Mouse (Mus musculus) embryonic facial prominence, embryonic 14.5 days (tissue): Measurements from ENCODE around the gene Grifin. TPM values are rescaled to one million over a fixed set of nuclear protein-coding genes. Genes with fewer than 3 reads are reported as not detected.

Experiments
- ATAC-seq: fragments of 200-750 bp; cut with Nextera tagmentation; 2 replicates; pipeline ENCODE4 v1.8.0; 2017; ENCODE audit warnings: low read depth, moderate number of reproducible peaks, moderate TSS enrichment
- DNase-seq: peaks from one replicate; pipeline ENCODE4 v3.0.0-alpha.2; 2015; ENCODE audit warnings: low spot score
- H3K27ac ChIP-seq: fragments of 300-500 bp; sonication (generic); replicated peaks from 2 replicates; pipeline ENCODE4 v1.5.1; 2014; ENCODE audit warnings: low read depth, mild to moderate bottlenecking, low read length, moderate library complexity
- H3K27me3 ChIP-seq: fragments of 300-500 bp; sonication (generic); replicated peaks from 2 replicates; pipeline ENCODE4 v1.6.1; 2014; ENCODE audit warnings: low read length; ENCODE audit not compliant: control insufficient read depth, insufficient read depth
- H3K36me3 ChIP-seq: fragments of 300-500 bp; sonication (generic); 2 replicates; pipeline ENCODE4 v1.6.1; 2014; ENCODE audit warnings: low read length, mixed read lengths; ENCODE audit not compliant: control insufficient read depth, insufficient read depth
- H3K4me1 ChIP-seq: fragments of 300-500 bp; sonication (generic); 2 replicates; pipeline ENCODE4 v1.6.1; 2014; ENCODE audit warnings: antibody characterized with exemption, low read length; ENCODE audit not compliant: control insufficient read depth, insufficient read depth
- H3K4me2 ChIP-seq: fragments of 300-500 bp; sonication (generic); 2 replicates; pipeline ENCODE4 v1.6.1; 2014; ENCODE audit warnings: low read depth, mild to moderate bottlenecking, low read length, moderate library complexity, mixed read lengths
- H3K4me3 ChIP-seq: fragments of 300-500 bp; sonication (generic); 2 replicates; pipeline ENCODE4 v1.5.1; 2014; ENCODE audit warnings: low read depth, mild to moderate bottlenecking, low read length
- H3K9ac ChIP-seq: fragments of 300-500 bp; sonication (generic); 2 replicates; pipeline ENCODE4 v1.6.1; 2014; ENCODE audit warnings: low read depth, mild to moderate bottlenecking, low read length, moderate library complexity, mixed read lengths
- H3K9me3 ChIP-seq: fragments of 300-500 bp; sonication (generic); 2 replicates; pipeline ENCODE4 v1.6.1; 2016; ENCODE audit warnings: low read length; ENCODE audit not compliant: control insufficient read depth
- WGBS: fragments of 180-500 bp; shearing (Covaris S2); extraction: QIAGEN DNeasy Blood & Tissue Kit; methylation state at CpG from one replicate; pipeline ENCODE4 v1.1.7; 2014; 5-methylcytosine and 5-hydroxymethylcytosine counted together
- polyA plus RNA-seq: library from polyadenylated mRNA; unstranded; fragments of >200 nt; fragmentation: Nextera tagmentation; extraction: Ambion mirVana; gene quantifications from 2 replicates; pipeline ENCODE4 v1.2.1, GENCODE M21; 2014

Gene Grifin
- not detected in 2 replicates for polyA plus RNA-seq

GRCm38 (mm10) chr5:140564896-140565295 is at the start of gene Grifin:
TSS of gene Grifin (minus strand) at chr5:140565071.
- no peaks in the 10 kb centered on the region for H3K9me3 ChIP-seq
- H3K4me3 ChIP-seq: no peak within 1 kb of the TSS
- ATAC-seq: no peak
- no peak within 1 kb of the TSS for H3K4me2 ChIP-seq
- H3K27me3 ChIP-seq: no peaks in the 10 kb centered on the region
- no peaks in the 10 kb centered on the region for H3K36me3 ChIP-seq
- no peak within 1 kb of the TSS for H3K27ac ChIP-seq
- DNase-seq: no peak
- 0 out of 2 replicates have a peak within 1 kb of the TSS, but pooled peaks have one; percentile 8 for H3K9ac ChIP-seq
- 78% methylated on average over 4 of the region's 4 CpGs for WGBS
- H3K4me1 ChIP-seq: peaks cover 13% of the 10 kb centered on the region; the same call in 1 of the 2 replicates

- no peak overlapping the region for H3K4me2 ChIP-seq
- no peak overlapping the region for H3K4me3 ChIP-seq
- peaks cover 24% of the 10 kb centered on the region for H3K4me1 ChIP-seq
- ATAC-seq (no peak), DNase-seq (no peak)
- 91% methylated on average over 10 of the region's 10 CpGs for WGBS
- no peak overlapping the region for H3K27ac ChIP-seq
- H3K9ac ChIP-seq: no peak overlapping the region
- no peaks in the 10 kb centered on the region for H3K9me3 ChIP-seq
- peaks cover 18% of the 10 kb centered on the region for H3K27me3 ChIP-seq
- peaks cover 21% of the 10 kb centered on the region for H3K36me3 ChIP-seq
Measured at GRCm38 (mm10) chr5:140614141-140614540, 49.3 kb upstream of the Grifin start.

- ATAC-seq (no peak), DNase-seq (no peak)
- peaks cover 25% of the 10 kb centered on the region for H3K27me3 ChIP-seq
- peak overlapping the region; percentile 79 for H3K4me2 ChIP-seq
- WGBS: 50% methylated on average over 16 of the region's 18 CpGs
- peak overlapping the region; percentile 64 for H3K4me3 ChIP-seq
- peaks cover 21% of the 10 kb centered on the region for H3K36me3 ChIP-seq
- no peaks in the 10 kb centered on the region for H3K9me3 ChIP-seq
- 0 out of 2 replicates have a peak overlapping the region, but pooled peaks have one; percentile 88 for H3K27ac ChIP-seq
- H3K9ac ChIP-seq: peak overlapping the region; percentile 42; the same call in 1 of the 2 replicates
- H3K4me1 ChIP-seq: peaks cover 30% of the 10 kb centered on the region
Measured at GRCm38 (mm10) chr5:140612191-140612590, 47.3 kb upstream of the Grifin start.

GRCm38 (mm10) chr5:140611611-140612185 is 46.8 kb upstream of the Grifin start:
- Histone ChIP-seq H3K4me1 (peaks cover 34% of the 10 kb centered on the region), H3K36me3 (peaks cover 21% of the 10 kb centered on the region), H3K9ac (peak overlapping the region; percentile 73), H3K9me3 (no peaks in the 10 kb centered on the region), H3K4me3 (peak overlapping the region; percentile 64), H3K27me3 (peaks cover 29% of the 10 kb centered on the region), H3K4me2 (peak overlapping the region; percentile 79), H3K27ac (peak overlapping the region; percentile 88)
- 12% methylated on average over 13 of the region's 15 CpGs for WGBS
- DNase-seq: peak; percentile 66
- ATAC-seq: peak; percentile 22; the same call in 1 of the 2 replicates

- Histone ChIP-seq H3K9ac (peak overlapping the region; percentile 73), H3K4me3 (peak overlapping the region; percentile 64), H3K4me2 (peak overlapping the region; percentile 79), H3K4me1 (peaks cover 40% of the 10 kb centered on the region), H3K27ac (peak overlapping the region; percentile 88), H3K9me3 (no peaks in the 10 kb centered on the region), H3K27me3 (peaks cover 35% of the 10 kb centered on the region), H3K36me3 (peaks cover 21% of the 10 kb centered on the region)
- DNase-seq: peak; percentile 91
- ATAC-seq: peak; percentile 63
- WGBS: 6% methylated on average over 14 of the region's 21 CpGs
Measured at GRCm38 (mm10) chr5:140611021-140611583, 46.2 kb upstream of the Grifin start.

- Histone ChIP-seq H3K27ac (peak overlapping the region; percentile 88), H3K4me2 (peak overlapping the region; percentile 79), H3K4me1 (peaks cover 43% of the 10 kb centered on the region), H3K36me3 (peaks cover 21% of the 10 kb centered on the region), H3K9ac (peak overlapping the region; percentile 73), H3K9me3 (no peaks in the 10 kb centered on the region), H3K27me3 (peaks cover 38% of the 10 kb centered on the region), H3K4me3 (peak overlapping the region; percentile 64)
- ATAC-seq: peak; percentile 51
- WGBS: 7% methylated on average over 9 of the region's 30 CpGs
- peak; percentile 86 for DNase-seq
Measured at GRCm38 (mm10) chr5:140610273-140611011, 45.6 kb upstream of the Grifin start.

- Histone ChIP-seq H3K4me2 (peak overlapping the region; percentile 79), H3K36me3 (peaks cover 21% of the 10 kb centered on the region), H3K9me3 (no peaks in the 10 kb centered on the region), H3K4me1 (peaks cover 47% of the 10 kb centered on the region), H3K4me3 (peak overlapping the region; percentile 64), H3K27ac (peak overlapping the region; percentile 88), H3K27me3 (peaks cover 42% of the 10 kb centered on the region), H3K9ac (peak overlapping the region; percentile 73)
- 7% methylated on average over 11 of the region's 13 CpGs for WGBS
- no peak for ATAC-seq
- peak; percentile 59 for DNase-seq
Measured at GRCm38 (mm10) chr5:140609511-140610272, 44.8 kb upstream of the Grifin start.

- Histone ChIP-seq H3K4me3 (peak overlapping the region; percentile 64), H3K4me1 (peaks cover 53% of the 10 kb centered on the region), H3K27ac (peak overlapping the region; percentile 88), H3K9ac (peak overlapping the region; percentile 73), H3K36me3 (peaks cover 14% of the 10 kb centered on the region), H3K27me3 (peaks cover 42% of the 10 kb centered on the region), H3K9me3 (no peaks in the 10 kb centered on the region), H3K4me2 (peak overlapping the region; percentile 79)
- DNase-seq (peak; percentile 66), ATAC-seq (no peak)
- WGBS: 0% methylated on average over 14 of the region's 16 CpGs
Measured at GRCm38 (mm10) chr5:140608634-140609015, 43.8 kb upstream of the Grifin start.
